Mouse (Mus musculus): ENCODE data around the gene Aox2. TPM values are rescaled to one million over a fixed set of nuclear protein-coding genes. Genes with fewer than 3 reads are reported as not detected.

Gene Aox2
- polyA plus RNA-seq, 1 experiment from 2014 or later: not detected

- H3K36me3 ChIP-seq (ENCODE audit: control insufficient read depth, insufficient read depth, low read length): peaks cover 61% of the 10 kb centered on the region
- no peak for ATAC-seq (ENCODE audit: low FRiP score)
- peak; percentile 39 for DNase-seq (ENCODE audit: low spot score, missing footprints)
- peaks cover 2% of the 10 kb centered on the region; the same call in 1 of the 2 replicates for H3K4me1 ChIP-seq (ENCODE audit: control insufficient read depth, insufficient read depth, low read length)
- 90% methylated on average over 2 of the region's 2 CpGs for WGBS
- no peak overlapping the region for H3K27ac ChIP-seq (ENCODE audit: low read depth, low read length)
- H3K9me3 ChIP-seq (ENCODE audit: control insufficient read depth, low read length): no peaks in the 10 kb centered on the region
- no peak overlapping the region for H3K4me2 ChIP-seq
- no peaks in the 10 kb centered on the region for H3K27me3 ChIP-seq (ENCODE audit: control insufficient read depth, insufficient read depth, low read length)
- no peak overlapping the region for H3K9ac ChIP-seq (ENCODE audit: low read length)
- no peak overlapping the region for H3K4me3 ChIP-seq (ENCODE audit: low read depth, low read length)
These were observed 137.9 kb downstream of the Aox2 start for GRCm38 (mm10) chr1:58416048-58416447.

DNA sequence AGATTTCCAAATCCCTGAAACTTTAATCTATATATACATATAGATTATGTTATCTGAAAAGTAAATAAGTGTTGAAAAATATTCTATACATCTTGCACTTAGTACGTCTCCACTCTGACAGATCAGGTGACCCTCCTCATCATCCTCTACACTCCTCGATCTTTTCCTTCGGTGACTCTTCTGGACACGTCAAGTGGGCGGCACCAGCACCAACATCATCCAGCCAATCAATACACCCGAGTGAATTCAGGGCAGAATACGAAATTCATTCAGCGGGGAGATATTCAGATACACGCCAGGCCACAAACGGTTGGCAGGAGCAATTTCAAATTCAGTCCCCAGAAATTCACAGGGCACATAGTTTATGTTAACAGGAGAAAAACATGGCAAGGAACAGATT lies 141.9 kb downstream of the Aox2 start:
- 91% methylated on average over 10 of the region's 10 CpGs for WGBS
- DNase-seq (ENCODE audit: low spot score, missing footprints) (no peak), ATAC-seq (ENCODE audit: low FRiP score) (no peak)
- peaks cover 14% of the 10 kb centered on the region for H3K4me1 ChIP-seq (ENCODE audit: control insufficient read depth, insufficient read depth, low read length)
- no peaks in the 10 kb centered on the region for H3K9me3 ChIP-seq (ENCODE audit: control insufficient read depth, low read length)
- H3K36me3 ChIP-seq (ENCODE audit: control insufficient read depth, insufficient read depth, low read length): peaks cover 39% of the 10 kb centered on the region
- no peaks in the 10 kb centered on the region for H3K27me3 ChIP-seq (ENCODE audit: control insufficient read depth, insufficient read depth, low read length)
- H3K27ac ChIP-seq (ENCODE audit: low read depth, low read length): no peak overlapping the region
- no peak overlapping the region for H3K4me2 ChIP-seq
- H3K9ac ChIP-seq (ENCODE audit: low read length): no peak overlapping the region
- H3K4me3 ChIP-seq (ENCODE audit: low read depth, low read length): no peak overlapping the region

DNA sequence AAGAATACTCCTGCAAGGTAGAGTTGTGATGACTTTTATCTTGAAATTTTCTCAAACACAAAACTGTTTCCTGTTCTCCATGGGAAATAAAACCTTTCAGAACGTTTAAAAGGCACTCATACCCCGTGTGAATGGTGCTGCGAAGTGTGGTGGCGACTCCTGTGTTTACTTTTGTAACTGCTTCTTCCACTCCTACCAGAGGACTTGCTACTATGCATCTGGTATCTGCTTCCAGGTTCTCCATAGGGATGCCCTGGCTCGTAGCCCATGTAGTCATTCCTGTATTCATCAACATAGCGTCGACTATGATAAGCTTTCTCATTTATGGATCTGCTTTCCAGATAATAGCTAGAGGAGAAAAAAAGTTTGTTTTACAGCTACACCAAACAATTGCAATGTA lies 142.8 kb downstream of the Aox2 start:
- H3K27me3 ChIP-seq (ENCODE audit: control insufficient read depth, insufficient read depth, low read length): no peaks in the 10 kb centered on the region
- peaks cover 37% of the 10 kb centered on the region for H3K36me3 ChIP-seq (ENCODE audit: control insufficient read depth, insufficient read depth, low read length)
- H3K4me3 ChIP-seq (ENCODE audit: low read depth, low read length): no peak overlapping the region
- H3K9me3 ChIP-seq (ENCODE audit: control insufficient read depth, low read length): no peaks in the 10 kb centered on the region
- DNase-seq (ENCODE audit: low spot score, missing footprints) (no peak), ATAC-seq (ENCODE audit: low FRiP score) (no peak)
- WGBS: 86% methylated on average over 7 of the region's 7 CpGs
- no peak overlapping the region for H3K27ac ChIP-seq (ENCODE audit: low read depth, low read length)
- no peak overlapping the region for H3K9ac ChIP-seq (ENCODE audit: low read length)
- H3K4me2 ChIP-seq: no peak overlapping the region
- H3K4me1 ChIP-seq (ENCODE audit: control insufficient read depth, insufficient read depth, low read length): peaks cover 14% of the 10 kb centered on the region

- Histone ChIP-seq H3K4me1 (ENCODE audit: control insufficient read depth, insufficient read depth, low read length) (peaks cover 14% of the 10 kb centered on the region), H3K4me2 (peak overlapping the region; percentile 77), H3K9ac (ENCODE audit: low read length) (peak overlapping the region; percentile 99), H3K36me3 (ENCODE audit: control insufficient read depth, insufficient read depth, low read length) (peaks cover 25% of the 10 kb centered on the region), H3K4me3 (ENCODE audit: low read depth, low read length) (peak overlapping the region; percentile 77), H3K27ac (ENCODE audit: low read depth, low read length) (no peak overlapping the region), H3K9me3 (ENCODE audit: control insufficient read depth, low read length) (no peaks in the 10 kb centered on the region), H3K27me3 (ENCODE audit: control insufficient read depth, insufficient read depth, low read length) (no peaks in the 10 kb centered on the region)
- peak; percentile 33; the same call in 1 of the 2 replicates for ATAC-seq (ENCODE audit: low FRiP score)
- WGBS: 14% methylated on average over 13 of the region's 13 CpGs
- DNase-seq (ENCODE audit: low spot score, missing footprints): peak; percentile 89
These were observed 144.8 kb downstream of the Aox2 start for GRCm38 (mm10) chr1:58422879-58423278.

- under 1% methylated on average over 79 of the region's 79 CpGs for WGBS
- Histone ChIP-seq H3K9me3 (ENCODE audit: control insufficient read depth, low read length) (no peaks in the 10 kb centered on the region), H3K4me1 (ENCODE audit: control insufficient read depth, insufficient read depth, low read length) (peaks cover 14% of the 10 kb centered on the region), H3K4me2 (peak within 1 kb of the TSS; percentile 77), H3K4me3 (ENCODE audit: low read depth, low read length) (peak within 1 kb of the TSS; percentile 77), H3K36me3 (ENCODE audit: control insufficient read depth, insufficient read depth, low read length) (peaks cover 18% of the 10 kb centered on the region), H3K27me3 (ENCODE audit: control insufficient read depth, insufficient read depth, low read length) (no peaks in the 10 kb centered on the region), H3K27ac (ENCODE audit: low read depth, low read length) (peak within 1 kb of the TSS; percentile 96), H3K9ac (ENCODE audit: low read length) (peak within 1 kb of the TSS; percentile 99)
- ATAC-seq (ENCODE audit: low FRiP score) (peak; percentile 97), DNase-seq (ENCODE audit: low spot score, missing footprints) (peak; percentile 100)
These were observed 145.5 kb downstream of the Aox2 start, which contains the start of gene Clk1 for GRCm38 (mm10) chr1:58423371-58424248. TSS of gene Clk1 (minus strand) at chr1:58424066.

- H3K36me3 ChIP-seq (ENCODE audit: control insufficient read depth, insufficient read depth, low read length): peaks cover 10% of the 10 kb centered on the region; the same call in 1 of the 2 replicates
- DNase-seq (ENCODE audit: low spot score, missing footprints) (no peak), ATAC-seq (ENCODE audit: low FRiP score) (peak; percentile 3; the same call in 1 of the 2 replicates)
- H3K9me3 ChIP-seq (ENCODE audit: control insufficient read depth, low read length): no peaks in the 10 kb centered on the region
- H3K4me1 ChIP-seq (ENCODE audit: control insufficient read depth, insufficient read depth, low read length): peaks cover 14% of the 10 kb centered on the region
- no peak overlapping the region for H3K9ac ChIP-seq (ENCODE audit: low read length)
- H3K4me2 ChIP-seq: no peak overlapping the region
- no peaks in the 10 kb centered on the region for H3K27me3 ChIP-seq (ENCODE audit: control insufficient read depth, insufficient read depth, low read length)
- H3K4me3 ChIP-seq (ENCODE audit: low read depth, low read length): no peak overlapping the region
- WGBS: 83% methylated on average over 3 of the region's 3 CpGs
- H3K27ac ChIP-seq (ENCODE audit: low read depth, low read length): no peak overlapping the region
These were observed 146.4 kb downstream of the Aox2 start for GRCm38 (mm10) chr1:58424551-58424950.

Other genes with a start within 250 kb of the Aox2 start
- 0.15 and 0.18 TPM in 2 replicates for gene Aox1, start 248.4 kb upstream of the Aox2 start, polyA plus RNA-seq (2014; fragmentation: Nextera tagmentation; extraction: Ambion mirVana)
- gene Aox3, start 165.2 kb upstream of the Aox2 start, polyA plus RNA-seq (2014; fragmentation: Nextera tagmentation; extraction: Ambion mirVana): 0.07 and 0.08 TPM in 2 replicates
- gene Aox4, start 67.9 kb upstream of the Aox2 start, polyA plus RNA-seq (2014; fragmentation: Nextera tagmentation; extraction: Ambion mirVana): not detected in 2 replicates
- 587 and 613 TPM in 2 replicates for gene Bzw1, start 114.6 kb downstream of the Aox2 start, polyA plus RNA-seq (2014; fragmentation: Nextera tagmentation; extraction: Ambion mirVana)
- gene Clk1, start 145.7 kb downstream of the Aox2 start, polyA plus RNA-seq (2014; fragmentation: Nextera tagmentation; extraction: Ambion mirVana): 157 and 173 TPM in 2 replicates
- 66.6 and 67.2 TPM in 2 replicates for gene Nif3l1, start 166.8 kb downstream of the Aox2 start, polyA plus RNA-seq (2014; fragmentation: Nextera tagmentation; extraction: Ambion mirVana)
- gene Ppil3, start 167.2 kb downstream of the Aox2 start, polyA plus RNA-seq (2014; fragmentation: Nextera tagmentation; extraction: Ambion mirVana): 56.8 and 61.9 TPM in 2 replicates
- gene Orc2, start 226.8 kb downstream of the Aox2 start, polyA plus RNA-seq (2014; fragmentation: Nextera tagmentation; extraction: Ambion mirVana): 39.0 and 47.3 TPM in 2 replicates